Mouse (Mus musculus) monocyte, adult 59 days (primary cell): ENCODE measurements around the gene Msn. TPM values are rescaled to one million over a fixed set of nuclear protein-coding genes. Genes with fewer than 3 reads are reported as not detected.

ENCODE experiments used
- total RNA-seq, 2 experiments: library from RNA; stranded (reverse); gene quantifications; one replicate each; pipeline ENCODE4 v1.2.4; 2023

Msn gene
- 100 to 1,000 TPM; 883 to 891 TPM for total RNA-seq

DNA sequence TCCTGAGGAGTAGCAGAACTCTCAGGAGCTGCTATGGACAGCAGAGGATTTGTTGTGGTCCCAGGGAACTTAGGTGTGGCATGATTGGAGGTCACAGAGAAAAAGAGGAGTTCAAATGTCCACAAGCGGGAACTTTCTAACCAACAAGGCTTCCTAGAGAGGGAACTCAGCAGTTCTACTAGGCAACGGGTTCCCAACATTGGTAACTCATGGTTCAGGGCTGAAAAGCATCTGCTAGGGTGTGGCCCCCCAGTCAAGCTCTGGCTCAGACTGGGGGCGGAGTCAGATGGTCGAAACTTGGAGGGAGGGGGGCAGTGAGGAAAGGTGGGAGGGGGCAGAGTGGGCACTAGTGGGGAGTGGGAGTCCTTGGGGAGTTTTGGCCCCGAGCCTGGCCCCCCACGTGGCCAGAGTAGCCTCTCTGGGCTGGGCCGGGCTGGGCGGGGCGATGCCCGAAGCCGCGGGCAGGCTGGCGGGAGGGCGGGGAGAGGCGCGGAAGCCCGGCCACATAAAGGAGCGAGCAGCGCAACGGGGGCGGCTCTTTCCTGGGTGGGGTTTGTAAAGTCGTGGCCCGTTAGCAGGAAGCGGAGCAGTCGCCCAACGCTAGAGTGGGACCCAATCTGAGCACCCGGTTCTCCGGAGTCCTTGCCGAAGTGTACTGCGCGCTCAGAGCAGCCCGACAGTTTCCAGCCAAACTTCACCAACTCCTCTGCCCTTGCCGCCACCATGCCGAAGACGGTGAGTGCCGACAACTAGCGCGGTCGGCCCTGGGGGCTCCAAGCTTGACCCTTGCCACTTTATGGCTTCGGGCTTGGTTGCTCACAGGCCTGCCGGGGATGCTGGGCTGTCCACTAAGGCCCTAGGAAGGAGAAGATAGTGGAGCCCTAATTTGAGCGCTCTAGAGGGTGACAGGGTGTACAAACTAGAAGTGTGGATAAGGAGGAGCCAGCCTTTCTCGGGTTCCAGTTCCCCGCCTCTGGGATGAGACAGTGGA lies at the start of gene Msn:
TSS of gene Msn (plus strand) at position 534 of the 991 bp plus-strand sequence.

Other genes starting within 250 kb of the Msn start
- 10 to 100 TPM; 22.6 to 30.1 TPM for gene Las1l, start 139.1 kb upstream of the Msn start, total RNA-seq
- 1 to 10 TPM in 1 of 2 experiments, not detected in 1; 1.3 TPM for gene Vsig4, start 197.4 kb downstream of the Msn start, total RNA-seq